In genomic region chr14:120278290-120279244, GRCm38 (mm10) we compare ENCODE assay signal across 8 mouse cellular contexts. TPM values are rescaled to one million over a fixed set of nuclear protein-coding genes. Genes with fewer than 3 reads are reported as not detected.
DNase-seq lines count a peak whose midpoint lies in the region; ATAC-seq and TF ChIP-seq lines count a peak whose summit lies in the region.

No protein-coding gene starts in this region.

- peak overlapping the region; percentile 62 for H3K9ac ChIP-seq in ES-Bruce4 (ENCODE audit: low read depth, poor library complexity, severe bottlenecking)

- peak; percentile 30 for ATAC-seq in megakaryocyte progenitor cell, adult 5-6 weeks (replicated peaks; ENCODE audit: poor library complexity)

- TF ChIP-seq CTCF in ES-Bruce4 (IDR thresholded peaks at IDR 0.05; ENCODE audit: low read depth, low read length) = no peak

- no peaks in the 10 kb centered on the region for H3K36me3 ChIP-seq in ES-Bruce4 (ENCODE audit: control insufficient read depth, insufficient read depth, low read length, poor library complexity, severe bottlenecking)

- H3K27me3 ChIP-seq in ES-Bruce4 (ENCODE audit: control insufficient read depth, insufficient read depth, low read length, poor library complexity, severe bottlenecking) = no peaks in the 10 kb centered on the region

- H3K27ac ChIP-seq in ES-Bruce4 (ENCODE audit: insufficient read depth, low read length) = peak overlapping the region; percentile 79

- intact Hi-C loops in heart, postnatal 10 days (cut with DNase I) = loop anchor here (5.0 kb wide), 3 partner anchors 59 to 199 kb away; partner anchors contain the start of gene Rap2a

- peak; percentile 97 for TF ChIP-seq EP300 in ES-Bruce4 (IDR thresholded peaks at IDR 0.05; ENCODE audit: insufficient read depth, low read depth, low read length)

- peak overlapping the region; percentile 42 for H3K4me3 ChIP-seq in ES-Bruce4 (ENCODE audit: low read depth, low read length)

- H3K9me3 ChIP-seq in ES-Bruce4 (replicated peaks; ENCODE audit: control insufficient read depth, insufficient read depth, low read length, poor library complexity, severe bottlenecking) = no peaks in the 10 kb centered on the region

- peak; percentile 47 for DNase-seq in kidney, adult 18-20 months
- no peak for DNase-seq in kidney, adult 11 months
- DNase-seq in embryo, embryonic 10.5 days (ENCODE audit: low spot score) = peak; percentile 79
- DNase-seq in heart, postnatal 10 days = peak; percentile 78 to 81
- peak; percentile 72 to 77 for DNase-seq in layer of hippocampus, postnatal 14 days (ENCODE audit: low spot score in 2 of 2)
- DNase-seq in yolk sac, embryonic 10.5 days (ENCODE audit: low spot score) = peak; percentile 87

- peaks cover 7% of the 10 kb centered on the region for H3K4me1 ChIP-seq in ES-Bruce4 (ENCODE audit: control insufficient read depth, insufficient read depth, low read length)

- TF ChIP-seq POLR2A in ES-Bruce4 (IDR thresholded peaks at IDR 0.05; ENCODE audit: insufficient read depth, low read length) = no peak

RNA-seq across cellular contexts. Expression of gene Mbnl2, which starts 3.1 kb away (rescaled TPM):
- 61.8 and 65.4 TPM in 2 replicates for polyA plus RNA-seq in ES-Bruce4 (2011; ENCODE audit: insufficient read depth, insufficient read length, low read depth, missing spikeins)
- total RNA-seq in heart, postnatal 10 days (2021) = 100 to 1,000 TPM; 223 to 270 TPM
- total RNA-seq in layer of hippocampus, postnatal 14 days (2021) = 100 to 1,000 TPM; 201 to 204 TPM
- 94.4 and 97.8 TPM in 2 replicates for total RNA-seq in megakaryocyte progenitor cell, adult 5-6 weeks (2015)
- total RNA-seq in megakaryocyte progenitor cell, adult 5-6 weeks (2017) = 63.2 and 70.4 TPM in 2 replicates
